Mouse (Mus musculus) gastrocnemius, postnatal 10 days (tissue): Measurements from ENCODE around the gene Hist1h2bf. TPM values are rescaled to one million over a fixed set of nuclear protein-coding genes. Genes with fewer than 3 reads are reported as not detected.
"Not testable (repeated sequence)": the region's sequence is repeated elsewhere in the genome, so short reads cannot be mapped to it uniquely, and the experiment has no call there.

Source experiments
- DNase-seq: peaks from one replicate; pipeline ENCODE4 v3.0.0; 2021; ENCODE audit warnings: mixed read lengths
- total RNA-seq, 2 experiments: library from RNA; stranded (reverse); gene quantifications; 2 replicates each; pipeline ENCODE4 v1.2.3; 2021

Gene Hist1h2bf
- total RNA-seq, 2 experiments from 2014 or later, result 121 to 140 TPM

DNA sequence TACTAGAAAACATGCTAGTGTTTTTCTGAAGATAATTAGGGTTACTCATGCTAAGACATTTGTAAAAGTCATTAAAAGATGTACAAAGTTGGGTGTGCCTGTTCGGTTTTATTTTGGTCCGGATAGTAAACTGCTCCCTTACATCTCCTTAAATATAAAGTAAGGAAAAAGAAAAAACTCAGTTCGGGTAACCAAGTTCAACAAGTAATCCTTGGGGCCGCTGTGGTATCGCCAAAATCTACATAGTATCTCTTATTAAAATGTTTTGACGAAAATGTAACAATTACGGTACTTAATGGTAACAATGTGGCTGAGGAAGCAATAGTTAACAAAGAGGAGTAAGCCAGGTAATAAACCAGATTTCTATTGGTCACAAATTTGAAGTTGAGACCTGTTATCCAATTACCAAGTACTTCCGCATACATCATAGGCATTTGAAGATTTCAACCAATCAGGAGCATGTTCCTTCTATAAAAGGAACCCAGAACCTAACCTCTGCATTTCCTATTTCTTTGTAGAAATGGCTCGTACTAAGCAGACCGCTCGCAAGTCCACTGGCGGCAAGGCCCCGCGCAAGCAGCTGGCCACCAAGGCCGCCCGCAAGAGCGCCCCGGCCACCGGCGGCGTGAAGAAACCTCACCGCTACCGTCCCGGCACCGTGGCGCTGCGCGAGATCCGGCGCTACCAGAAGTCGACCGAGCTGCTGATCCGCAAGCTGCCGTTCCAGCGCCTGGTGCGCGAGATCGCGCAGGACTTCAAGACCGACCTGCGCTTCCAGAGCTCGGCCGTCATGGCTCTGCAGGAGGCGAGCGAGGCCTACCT lies 29.8 kb downstream of the Hist1h2bf start, which contains the start of gene Hist1h3f:
Gene Hist1h3f, plus strand, starts transcription at position 88 of the 822 bp plus-strand sequence.
- peak; percentile 40 for DNase-seq

DNA sequence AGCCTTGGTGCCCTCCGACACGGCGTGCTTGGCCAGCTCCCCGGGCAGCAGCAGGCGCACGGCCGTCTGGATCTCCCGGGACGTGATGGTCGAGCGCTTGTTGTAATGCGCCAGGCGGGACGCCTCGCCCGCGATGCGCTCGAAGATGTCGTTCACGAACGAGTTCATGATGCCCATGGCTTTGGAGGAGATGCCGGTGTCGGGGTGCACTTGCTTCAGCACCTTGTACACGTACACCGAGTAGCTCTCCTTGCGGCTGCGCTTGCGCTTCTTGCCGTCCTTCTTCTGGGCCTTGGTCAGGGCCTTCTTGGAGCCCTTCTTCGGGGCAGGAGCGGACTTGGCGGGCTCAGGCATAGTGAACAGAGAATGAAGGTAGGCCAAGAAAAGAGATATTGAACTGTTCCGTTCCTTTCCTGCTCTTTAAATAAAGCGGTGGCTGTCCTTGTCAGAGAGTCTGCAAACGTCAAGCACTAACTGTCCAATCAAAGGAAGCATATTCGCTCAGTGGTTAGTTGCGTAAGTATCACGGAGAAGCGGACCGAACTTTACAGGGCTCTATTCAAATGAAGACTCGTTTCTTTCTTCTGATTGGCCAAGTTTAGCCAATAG lies 30.9 kb downstream of the Hist1h2bf start, which contains the start of gene Hist1h2bh:
Gene Hist1h2bh, minus strand, starts transcription at position 394 of the 609 bp plus-strand sequence.
- peak; percentile 23 for DNase-seq

DNA sequence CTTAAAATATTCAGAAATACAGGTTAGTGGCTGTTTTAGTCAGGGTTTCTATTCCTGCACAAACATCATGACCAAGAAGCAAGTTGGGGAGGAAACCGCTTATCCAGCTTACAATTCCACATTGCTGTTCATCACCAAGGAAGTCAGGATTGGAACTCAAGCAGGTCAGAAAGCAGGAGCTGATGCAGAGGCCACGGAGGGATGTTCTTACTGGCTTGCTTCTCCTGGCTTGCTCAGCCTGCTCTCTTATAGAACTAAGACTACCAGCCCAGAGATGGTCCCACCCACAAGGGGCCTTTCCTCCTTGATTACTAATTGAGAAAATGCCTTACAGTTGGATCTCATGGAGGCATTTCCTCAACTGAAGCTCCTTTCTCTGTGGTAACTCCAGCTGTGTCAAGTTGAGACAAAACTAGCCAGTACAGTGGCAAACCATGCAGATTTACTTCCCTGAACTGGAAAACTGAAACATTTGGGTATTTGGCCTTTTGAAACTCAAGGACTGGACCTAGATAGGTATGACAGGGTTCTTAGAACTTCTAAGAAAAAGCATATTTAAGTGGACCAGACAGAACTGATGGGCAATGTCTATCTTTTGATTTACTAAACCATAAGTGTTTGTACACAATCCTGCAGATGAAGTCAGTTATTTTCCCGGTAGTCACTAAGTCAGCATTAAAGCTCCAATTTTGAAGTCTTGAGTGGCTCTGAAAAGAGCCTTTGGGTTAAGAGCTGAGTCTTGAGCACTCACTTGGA lies 31.6 kb downstream of the Hist1h2bf start:
- DNase-seq, result not testable (repeated sequence)

DNA sequence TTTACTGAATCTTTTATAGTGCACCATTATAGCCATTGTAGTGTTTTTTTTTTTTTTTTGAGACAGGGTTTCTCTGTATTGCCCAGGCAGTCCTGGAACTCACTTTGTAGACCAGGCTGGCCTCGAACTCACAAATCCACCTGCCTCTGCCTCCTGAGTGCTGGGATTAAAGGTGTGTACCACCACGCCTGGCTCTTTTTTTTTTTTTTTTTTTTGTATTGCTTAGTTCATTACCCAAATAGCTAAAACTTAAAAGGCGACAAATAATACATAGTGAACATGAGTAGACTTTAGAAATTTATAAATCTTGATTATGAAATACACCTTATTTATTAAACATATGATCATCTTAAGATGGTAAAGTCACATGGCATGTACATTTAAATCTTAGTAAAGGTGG lies 32.5 kb downstream of the Hist1h2bf start:
- no peak for DNase-seq

DNA sequence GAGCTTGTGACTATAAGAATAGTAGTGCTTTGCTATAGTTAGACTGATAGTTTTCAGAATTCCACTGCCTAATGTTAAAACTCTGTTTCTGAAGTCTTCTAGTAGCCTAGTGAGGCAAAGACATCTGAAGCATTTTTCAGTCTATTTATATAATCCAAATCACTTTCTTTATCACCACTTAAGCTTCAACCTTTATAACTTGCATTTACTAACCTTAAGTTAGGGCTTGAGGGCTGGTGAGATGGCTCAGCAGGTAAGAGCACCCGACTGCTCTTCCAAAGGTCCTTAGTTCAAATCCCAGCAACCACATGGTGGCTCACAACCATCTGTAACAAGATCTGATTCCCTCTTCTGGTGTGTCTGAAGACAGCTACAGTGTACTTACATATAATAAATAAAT lies 34.2 kb downstream of the Hist1h2bf start:
- DNase-seq, result not testable (repeated sequence)

DNA sequence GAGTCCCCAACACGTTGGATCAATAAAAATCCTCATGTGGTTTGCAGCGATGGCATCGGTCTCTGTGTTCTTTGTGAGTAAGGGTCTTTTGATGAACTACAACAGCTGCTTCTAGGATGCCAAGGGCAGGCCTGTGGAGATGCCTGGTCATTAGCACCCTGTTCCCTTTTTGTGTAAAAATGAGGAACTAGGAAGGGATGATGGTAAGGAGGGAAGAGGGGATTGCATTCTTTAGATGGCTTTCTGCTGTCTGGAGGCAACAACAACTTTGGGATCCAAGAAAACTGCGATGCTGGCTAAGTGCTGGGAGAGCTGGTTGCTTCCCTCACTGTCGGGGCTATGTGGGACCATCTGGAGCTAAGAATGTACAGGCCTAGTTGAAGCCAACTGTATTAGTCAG lies 35.7 kb downstream of the Hist1h2bf start:
- no peak for DNase-seq

DNA sequence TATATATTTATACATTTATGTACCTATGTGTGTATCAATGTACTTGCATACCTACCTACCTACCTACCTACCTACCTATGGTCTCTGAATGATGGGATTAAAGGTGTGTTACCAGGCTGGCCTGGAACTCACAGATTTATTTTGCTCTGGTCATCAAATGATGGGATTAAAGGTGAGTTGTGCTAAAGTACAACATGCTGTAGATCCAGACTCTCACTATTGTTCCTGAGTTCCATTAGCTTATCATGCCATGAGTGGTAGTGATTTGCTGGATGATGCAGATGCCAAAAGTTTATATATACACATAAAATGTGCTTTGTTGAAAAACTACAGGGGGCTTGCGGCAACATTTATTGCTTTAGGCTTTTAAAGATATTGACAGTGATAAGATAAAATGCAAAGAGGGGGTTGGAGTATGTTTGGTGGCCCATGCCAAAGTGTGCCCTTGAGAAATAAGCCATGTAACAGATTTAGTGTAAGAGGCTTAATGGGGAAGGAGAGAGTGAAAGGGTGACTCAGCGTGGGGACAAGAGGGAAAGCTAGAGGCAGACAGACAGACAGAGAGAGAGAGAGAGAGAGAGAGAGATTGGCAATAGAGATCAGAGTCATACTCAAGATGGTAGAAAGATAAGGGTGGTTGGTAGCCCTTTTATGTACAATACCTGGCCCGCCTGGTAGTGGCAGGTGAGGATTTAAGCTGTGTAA lies 36.8 kb downstream of the Hist1h2bf start:
- DNase-seq, result no peak

DNA sequence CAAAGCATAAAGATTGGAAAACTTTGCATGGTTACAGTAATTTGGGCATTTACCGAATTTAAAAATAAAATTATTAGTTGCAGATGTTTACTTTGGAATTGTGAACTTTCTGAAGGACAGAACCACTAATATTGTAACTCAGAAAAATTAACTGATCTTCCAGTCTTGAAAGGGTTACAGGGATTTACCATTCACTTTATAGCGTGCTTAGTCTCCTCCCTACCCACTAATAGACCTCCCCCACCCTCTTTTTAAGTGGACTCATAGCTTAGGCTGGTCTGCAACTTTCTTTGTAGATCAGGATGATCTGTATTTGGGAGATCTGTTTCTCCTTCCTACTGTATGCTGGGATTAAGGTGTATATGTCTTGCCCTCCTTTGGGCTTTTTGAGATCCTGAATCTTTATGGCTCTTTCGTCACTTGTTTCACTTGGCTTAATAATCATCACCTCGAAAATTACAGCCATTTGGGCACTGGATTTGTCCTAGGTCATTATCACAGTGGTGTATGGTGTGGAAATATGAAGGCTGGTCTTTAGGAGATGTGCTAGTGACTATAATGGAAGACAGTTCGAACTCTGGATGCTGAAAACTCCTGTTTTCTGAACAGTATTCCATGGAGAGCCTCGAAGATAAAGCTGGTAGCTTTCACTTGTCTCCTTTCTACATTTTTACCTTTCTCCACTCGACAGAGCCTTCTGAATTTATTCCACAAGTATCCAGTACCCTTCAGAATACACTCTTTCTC lies 37.7 kb downstream of the Hist1h2bf start:
- no peak for DNase-seq

DNA sequence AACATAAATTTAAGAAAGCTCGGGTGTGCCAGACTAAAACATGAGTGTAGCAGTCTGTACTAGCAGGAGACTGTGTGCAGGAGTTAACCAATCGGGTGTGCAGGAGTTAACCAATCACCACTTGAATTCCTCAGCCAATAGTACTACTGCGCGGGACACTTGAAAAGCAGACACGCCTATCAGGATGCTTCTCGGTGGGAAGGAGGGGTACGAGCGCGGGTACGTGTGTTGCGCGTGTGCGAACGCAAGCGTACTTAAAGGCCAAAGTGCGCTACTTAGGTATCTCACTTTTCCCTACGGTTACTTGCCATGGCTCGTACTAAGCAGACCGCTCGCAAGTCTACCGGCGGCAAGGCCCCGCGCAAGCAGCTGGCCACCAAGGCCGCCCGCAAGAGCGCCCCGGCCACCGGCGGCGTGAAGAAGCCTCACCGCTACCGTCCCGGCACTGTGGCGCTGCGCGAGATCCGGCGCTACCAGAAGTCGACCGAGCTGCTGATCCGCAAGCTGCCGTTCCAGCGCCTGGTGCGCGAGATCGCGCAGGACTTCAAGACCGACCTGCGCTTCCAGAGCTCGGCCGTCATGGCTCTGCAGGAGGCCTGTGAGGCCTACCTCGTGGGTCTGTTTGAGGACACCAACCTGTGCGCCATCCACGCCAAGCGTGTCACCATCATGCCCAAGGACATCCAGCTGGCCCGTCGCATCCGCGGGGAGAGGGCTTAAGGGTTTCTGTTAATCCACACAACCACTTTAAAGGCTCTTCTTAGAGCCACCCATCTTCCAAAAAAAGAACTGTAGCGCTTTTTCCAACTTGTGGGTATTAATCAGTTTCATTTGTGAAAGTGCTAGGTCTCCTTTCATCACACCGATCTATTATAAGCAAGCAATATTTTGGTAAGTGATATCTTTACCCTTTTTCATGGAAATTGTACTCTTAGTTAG lies 38.6 kb downstream of the Hist1h2bf start, which contains the start of gene Hist1h3g:
Gene Hist1h3g, plus strand, starts transcription at position 286 of the 939 bp plus-strand sequence.
- peak; percentile 75 for DNase-seq

DNA sequence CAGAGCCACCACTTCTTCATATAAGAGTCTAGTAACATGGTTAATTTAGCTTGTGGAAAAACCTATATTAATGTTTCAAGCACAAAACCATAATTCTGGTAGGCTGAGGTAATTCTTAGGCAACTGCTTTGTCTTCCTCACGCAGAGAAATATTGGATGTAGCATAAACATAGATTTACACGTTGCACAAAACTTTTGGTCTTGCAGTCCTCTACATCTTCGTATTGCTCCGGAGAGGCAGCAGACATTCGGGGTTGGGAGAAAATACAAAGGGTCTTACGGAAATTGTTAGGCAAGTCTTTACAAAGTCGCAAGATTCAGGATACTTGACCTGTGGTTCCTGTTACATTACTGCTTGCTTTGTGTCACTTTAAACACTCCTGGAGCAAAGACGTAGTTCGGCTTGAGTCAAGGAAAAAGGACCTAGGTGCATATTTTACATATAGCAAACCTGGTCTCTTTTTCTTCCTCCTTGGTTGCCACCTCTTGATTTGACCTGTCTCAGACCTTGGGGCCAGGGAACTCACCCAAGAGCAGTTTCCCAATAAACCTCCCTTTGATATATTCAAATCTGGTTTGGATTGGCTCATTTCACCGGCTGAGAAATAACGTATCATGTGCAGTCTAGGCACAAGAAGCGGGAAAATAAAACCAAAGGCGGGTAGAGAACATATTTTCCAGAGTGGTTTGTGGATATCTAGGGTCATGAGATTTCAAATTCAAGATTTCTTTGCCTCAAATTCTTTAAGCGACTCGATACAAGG lies 39.4 kb downstream of the Hist1h2bf start:
- no peak for DNase-seq

DNA sequence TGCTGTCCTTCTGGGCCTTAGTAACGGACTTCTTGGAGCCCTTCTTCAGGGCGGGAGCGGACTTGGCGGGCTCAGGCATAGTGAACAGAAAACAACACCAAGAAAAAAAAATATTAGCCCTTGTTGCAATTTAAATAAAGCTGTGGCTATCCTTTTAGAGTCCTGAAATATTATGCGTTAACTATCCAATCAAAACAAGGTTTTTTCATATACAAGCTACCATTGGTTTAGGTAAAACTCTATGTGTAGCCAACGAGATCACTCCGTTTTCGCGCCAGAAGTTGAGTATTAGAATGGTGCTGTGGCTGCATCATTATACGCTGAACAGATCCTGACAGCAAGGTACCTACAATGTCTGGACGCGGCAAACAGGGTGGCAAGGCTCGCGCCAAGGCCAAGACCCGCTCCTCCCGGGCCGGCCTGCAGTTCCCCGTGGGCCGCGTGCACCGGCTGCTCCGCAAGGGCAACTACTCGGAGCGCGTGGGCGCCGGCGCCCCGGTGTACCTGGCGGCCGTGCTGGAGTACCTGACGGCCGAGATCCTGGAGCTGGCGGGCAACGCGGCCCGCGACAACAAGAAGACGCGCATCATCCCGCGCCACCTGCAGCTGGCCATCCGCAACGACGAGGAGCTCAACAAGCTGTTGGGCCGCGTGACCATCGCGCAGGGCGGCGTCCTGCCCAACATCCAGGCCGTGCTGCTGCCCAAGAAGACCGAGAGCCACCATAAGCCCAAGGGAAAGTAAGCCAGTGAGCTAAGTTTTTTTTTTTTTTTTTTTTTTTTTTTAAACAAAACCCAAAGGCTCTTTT lies 40.2 kb downstream of the Hist1h2bf start, which contains the start of gene Hist1h2af:
Gene Hist1h2af, plus strand, starts transcription at position 347 of the 808 bp plus-strand sequence.
- not testable (repeated sequence) for DNase-seq

DNA sequence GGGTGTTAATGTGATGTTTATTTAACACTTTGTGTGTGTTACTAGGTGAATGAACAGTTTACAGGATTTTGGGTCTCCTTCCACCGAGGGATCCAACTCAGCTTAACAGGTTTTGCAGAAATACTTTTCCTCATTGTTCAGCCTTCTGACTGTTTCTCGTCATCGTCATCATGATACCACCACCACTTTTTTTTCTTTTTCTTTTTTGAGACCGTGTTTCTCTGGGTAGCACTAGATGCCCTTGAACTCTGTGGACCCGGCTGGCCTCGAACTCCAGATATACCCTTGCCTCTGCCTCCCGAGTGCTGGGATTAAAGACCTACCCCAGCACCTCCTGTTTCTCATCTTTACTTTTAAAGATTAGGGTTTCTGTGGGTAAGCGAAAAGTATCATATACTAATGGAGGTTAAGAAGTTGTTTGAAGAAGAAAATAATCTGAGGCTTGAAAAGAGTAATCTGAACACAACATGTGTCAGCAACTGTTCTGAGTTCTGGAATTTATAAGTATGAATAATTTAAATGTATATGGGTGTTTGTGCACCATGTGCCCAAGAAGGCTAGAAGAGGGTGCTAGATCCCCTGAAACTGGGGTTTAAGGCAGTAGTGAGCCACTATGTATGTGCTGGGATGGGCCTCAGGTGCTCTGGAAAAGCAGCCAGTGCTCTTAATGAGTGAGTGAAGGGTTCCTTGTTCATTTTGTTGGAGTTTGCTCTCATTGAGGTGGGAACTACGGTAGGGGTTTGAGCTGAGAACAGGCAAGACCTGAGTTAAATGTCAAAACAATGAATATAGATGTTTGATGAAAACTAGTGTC lies 41.5 kb downstream of the Hist1h2bf start:
- no peak for DNase-seq

DNA sequence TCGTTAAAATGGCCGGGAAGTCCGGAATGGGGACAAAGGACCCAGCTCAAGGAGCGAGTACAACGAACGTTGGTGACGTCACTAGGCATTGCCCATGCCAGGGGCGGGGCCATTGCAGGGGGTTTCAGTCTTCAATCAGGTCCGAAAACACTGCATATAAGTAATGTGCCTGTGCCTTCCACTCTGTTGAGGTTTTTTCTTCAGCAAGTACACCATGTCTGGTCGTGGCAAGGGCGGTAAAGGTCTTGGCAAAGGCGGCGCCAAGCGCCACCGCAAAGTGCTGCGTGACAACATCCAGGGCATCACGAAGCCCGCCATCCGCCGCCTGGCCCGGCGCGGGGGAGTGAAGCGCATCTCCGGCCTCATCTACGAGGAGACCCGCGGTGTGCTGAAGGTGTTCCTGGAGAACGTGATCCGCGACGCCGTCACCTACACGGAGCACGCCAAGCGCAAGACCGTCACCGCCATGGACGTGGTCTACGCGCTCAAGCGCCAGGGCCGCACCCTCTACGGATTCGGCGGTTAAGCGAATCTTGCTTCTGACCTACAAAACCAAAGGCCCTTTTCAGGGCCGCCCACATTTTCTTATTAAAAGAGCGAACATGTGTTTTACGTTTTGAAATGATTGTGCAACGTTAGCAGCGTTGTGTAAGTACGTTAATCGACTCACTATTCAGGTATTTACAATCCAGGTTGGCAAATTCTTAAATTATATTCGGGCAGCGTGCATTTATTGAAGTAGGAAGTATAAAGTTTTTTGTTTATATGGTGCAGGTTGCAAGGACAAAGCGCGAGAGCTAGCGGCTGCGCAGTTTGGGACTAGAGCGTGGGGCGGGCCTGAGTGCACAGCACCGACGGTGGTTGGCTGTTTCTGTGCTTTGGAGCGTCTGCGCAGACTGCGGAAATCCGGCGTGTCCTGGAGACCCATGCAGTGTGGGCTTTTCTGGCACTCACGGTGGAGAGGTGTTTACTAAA lies 42.8 kb downstream of the Hist1h2bf start, which contains the start of gene Hist1h4h:
Gene Hist1h4h, plus strand, starts transcription at position 150 of the 975 bp plus-strand sequence.
- DNase-seq, result peak; percentile 86

DNA sequence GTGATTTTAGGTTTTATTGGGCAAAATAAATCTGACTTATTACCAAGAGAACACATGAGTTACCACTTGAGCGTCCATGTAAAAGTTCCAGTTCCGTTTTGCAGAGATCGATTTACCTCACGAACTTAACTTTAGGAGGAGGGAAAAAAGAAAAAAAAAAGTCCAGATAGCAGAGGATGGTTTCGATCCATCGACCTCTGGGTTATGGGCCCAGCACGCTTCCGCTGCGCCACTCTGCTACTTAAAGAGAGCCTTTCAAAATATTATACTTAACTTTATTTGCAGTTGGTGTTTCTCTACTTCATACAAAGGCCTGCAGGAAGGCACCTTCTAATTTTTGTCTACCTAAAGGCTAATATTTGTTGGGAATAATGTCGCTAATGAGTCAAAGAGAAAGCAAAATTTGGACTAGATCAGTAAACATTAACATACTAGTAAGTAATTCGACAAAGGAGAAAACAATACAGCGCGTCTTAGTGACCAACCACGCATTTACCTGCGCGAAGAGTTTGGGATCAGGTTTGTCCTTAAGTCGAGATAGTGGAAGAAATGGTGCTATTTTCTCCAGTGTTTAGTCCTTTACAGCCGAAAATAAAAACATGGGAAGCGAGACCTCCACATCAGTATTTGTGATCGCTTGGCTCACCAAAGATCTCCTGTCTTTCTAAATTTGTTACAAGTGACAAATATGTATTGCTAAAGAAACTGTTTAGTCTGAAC lies 43.7 kb downstream of the Hist1h2bf start:
- DNase-seq, result peak; percentile 47

DNA sequence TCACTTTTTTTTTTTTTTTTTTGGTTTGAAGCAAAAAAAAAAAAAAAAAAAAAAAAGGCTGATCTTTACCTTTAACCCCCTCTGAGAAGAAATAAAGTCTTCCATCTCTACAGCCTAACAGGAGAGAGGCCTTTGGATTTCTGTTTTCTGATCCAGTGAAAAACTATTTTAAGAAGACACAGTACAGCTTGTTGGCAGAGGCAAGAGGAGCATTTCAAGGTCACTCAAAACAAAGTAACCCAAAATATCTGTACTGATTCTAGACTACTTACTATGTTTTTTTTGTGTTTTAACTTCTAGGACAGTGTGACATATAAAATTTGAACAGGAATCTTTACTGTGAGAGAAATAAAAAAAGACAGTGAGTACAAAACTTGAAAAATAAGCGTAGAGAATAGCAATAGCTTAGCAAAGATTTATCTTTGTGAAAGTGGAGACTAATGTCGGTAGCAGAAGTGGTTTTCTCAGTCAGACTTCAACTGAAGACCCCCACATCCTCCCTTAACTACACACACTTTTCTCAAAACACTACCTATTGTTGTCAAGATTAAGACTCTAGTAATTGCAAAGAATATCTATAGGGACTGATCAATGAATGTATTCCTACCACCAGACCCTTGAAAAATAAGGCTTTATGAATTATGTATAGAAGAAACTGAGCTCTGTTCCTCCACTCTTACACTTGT lies 44.4 kb downstream of the Hist1h2bf start:
- DNase-seq, result no peak
